Mouse (Mus musculus) kidney, adult 2 months (tissue): ENCODE results near the gene Cfap57.

Source experiments
- CTCF ChIP-seq: fragments of 200-500 bp; conservative IDR thresholded peaks from 2 replicates; pipeline ENCODE4 v1.5.1; 2011; ENCODE audit warnings: low read depth, mild to moderate bottlenecking, control low read depth, low read length, moderate library complexity, mixed read lengths; ENCODE audit not compliant: insufficient read depth, insufficient read length
- POLR2A ChIP-seq: fragments of 200-500 bp; IDR thresholded peaks from one replicate; pipeline ENCODE4 v1.6.1; 2011; ENCODE audit warnings: low read depth, low read length, control low read depth

- no peak for TF ChIP-seq CTCF
- TF ChIP-seq POLR2A, result no peak
Measured at GRCm38 (mm10) chr4:118535610-118536009, 85.0 kb downstream of the Cfap57 start.
